Mouse (Mus musculus) midbrain, embryonic 11.5 days (tissue): ENCODE measurements at regions not wholly inside any gene's neighbourhood (a gene's known extent, or its start where the extent isn't known, plus 50 kb on each side); places are given as distances from the start of the nearest gene placed in this dataset.

ENCODE experiments used
- ATAC-seq: fragments of 200-750 bp; cut with Nextera tagmentation; 2 replicates; pipeline ENCODE4 v1.8.0; 2017; ENCODE audit warnings: moderate TSS enrichment, moderate library complexity; ENCODE audit not compliant: low FRiP score
- DNase-seq: peaks from one replicate; pipeline ENCODE4 v3.0.0; 2015; ENCODE audit warnings: low spot score; ENCODE audit errors: missing footprints
- H3K27ac ChIP-seq: fragments of 300-500 bp; sonication (generic); 2 replicates; pipeline ENCODE4 v1.5.1; 2014; ENCODE audit warnings: low read depth, low read length
- H3K27me3 ChIP-seq: fragments of 300-500 bp; sonication (generic); 2 replicates; pipeline ENCODE4 v1.6.1; 2014; ENCODE audit warnings: mild to moderate bottlenecking, low read length, moderate library complexity, mixed read lengths; ENCODE audit not compliant: control insufficient read depth, insufficient read depth
- H3K36me3 ChIP-seq: fragments of 300-500 bp; sonication (generic); 2 replicates; pipeline ENCODE4 v1.6.1; 2014; ENCODE audit warnings: mild to moderate bottlenecking, low read length, moderate library complexity, mixed read lengths; ENCODE audit not compliant: control insufficient read depth, insufficient read depth
- H3K4me1 ChIP-seq: fragments of 300-500 bp; sonication (generic); 2 replicates; pipeline ENCODE4 v1.6.1; 2014; ENCODE audit warnings: low read length; ENCODE audit not compliant: control insufficient read depth, insufficient read depth
- H3K4me2 ChIP-seq: fragments of 300-500 bp; sonication (generic); 2 replicates; pipeline ENCODE4 v1.6.1; 2014; ENCODE audit warnings: mild to moderate bottlenecking, moderate library complexity
- H3K4me3 ChIP-seq: fragments of 300-500 bp; sonication (generic); 2 replicates; pipeline ENCODE4 v1.5.1; 2014; ENCODE audit warnings: low read depth, low read length
- H3K9ac ChIP-seq: fragments of 300-500 bp; sonication (generic); 2 replicates; pipeline ENCODE4 v1.6.1; 2014; ENCODE audit warnings: low read length
- H3K9me3 ChIP-seq: fragments of 300-500 bp; sonication (generic); 2 replicates; pipeline ENCODE4 v1.6.1; 2016; ENCODE audit warnings: low read length; ENCODE audit not compliant: control insufficient read depth
- WGBS: fragments of 180-500 bp; shearing (Covaris S2); extraction: QIAGEN DNeasy Blood & Tissue Kit; methylation state at CpG from one replicate; pipeline ENCODE4 v1.1.7; 2014; 5-methylcytosine and 5-hydroxymethylcytosine counted together

DNA sequence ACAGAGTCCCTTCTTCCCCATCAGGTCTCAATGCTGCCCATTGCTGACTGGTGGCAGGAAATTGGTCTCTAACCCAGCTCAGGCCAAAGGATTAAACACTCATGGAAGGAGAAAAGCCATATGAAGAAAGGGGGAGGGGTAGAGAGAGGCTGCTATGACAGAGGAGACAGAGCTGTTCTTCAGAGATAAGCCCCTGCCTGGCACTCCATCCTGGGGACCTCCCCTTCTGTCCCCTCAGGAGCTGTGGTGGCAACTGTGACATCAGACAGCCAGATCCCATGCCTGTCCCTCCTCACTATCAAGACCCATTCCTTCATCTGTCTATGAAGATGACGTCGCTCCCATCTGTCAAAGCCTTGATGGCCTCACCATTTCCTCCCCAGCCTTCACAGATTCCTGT lies 126.6 kb upstream of the Csf3r start:
- no peak overlapping the region for H3K4me2 ChIP-seq
- H3K27ac ChIP-seq: no peak overlapping the region
- H3K4me1 ChIP-seq: 0 out of 2 replicates have a peak, but pooled peaks cover 2% of the 10 kb centered on the region
- peak; percentile 50; the same call in 1 of the 2 replicates for ATAC-seq
- H3K27me3 ChIP-seq: no peaks in the 10 kb centered on the region
- H3K9ac ChIP-seq: no peak overlapping the region
- no peak overlapping the region for H3K4me3 ChIP-seq
- DNase-seq: peak; percentile 60
- H3K9me3 ChIP-seq: no peaks in the 10 kb centered on the region
- no peaks in the 10 kb centered on the region for H3K36me3 ChIP-seq
- 96% methylated on average over 2 of the region's 2 CpGs for WGBS

DNA sequence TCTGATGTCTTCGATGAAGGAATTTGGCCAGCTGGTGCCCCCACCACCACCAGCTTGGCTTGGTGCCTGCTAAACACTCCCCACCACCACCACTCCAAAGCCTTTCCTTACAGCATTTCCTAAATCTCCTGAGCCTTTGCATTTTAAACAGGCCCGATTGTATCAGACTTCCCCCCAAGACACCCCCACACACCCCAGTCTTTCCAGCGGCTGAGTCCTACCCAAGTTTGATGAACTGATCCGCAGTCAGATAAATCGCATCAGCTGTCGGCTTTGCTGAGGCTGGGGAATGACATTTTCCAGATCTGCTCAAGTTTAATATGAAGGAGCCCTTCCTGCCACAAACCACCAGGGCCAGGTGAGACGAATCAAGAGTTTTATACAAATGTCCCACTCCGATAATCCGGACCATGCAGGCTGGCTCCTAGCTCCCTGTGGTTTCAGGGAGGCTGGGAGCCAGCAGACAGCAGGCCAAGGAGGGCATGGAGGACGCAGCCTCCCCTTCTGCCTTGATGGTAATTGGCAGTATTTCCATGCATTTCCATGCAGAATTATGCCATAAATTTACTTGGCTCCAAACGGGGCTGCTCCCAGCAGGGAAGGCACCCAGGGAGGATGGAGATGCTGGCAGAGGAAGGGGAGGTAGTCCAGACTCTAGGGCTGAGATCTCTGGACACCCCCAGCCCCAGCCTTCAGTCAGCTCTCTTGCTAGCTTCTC lies 125.6 kb upstream of the Csf3r start:
- 69% methylated on average over 11 of the region's 11 CpGs for WGBS
- no peak overlapping the region for H3K27ac ChIP-seq

DNA sequence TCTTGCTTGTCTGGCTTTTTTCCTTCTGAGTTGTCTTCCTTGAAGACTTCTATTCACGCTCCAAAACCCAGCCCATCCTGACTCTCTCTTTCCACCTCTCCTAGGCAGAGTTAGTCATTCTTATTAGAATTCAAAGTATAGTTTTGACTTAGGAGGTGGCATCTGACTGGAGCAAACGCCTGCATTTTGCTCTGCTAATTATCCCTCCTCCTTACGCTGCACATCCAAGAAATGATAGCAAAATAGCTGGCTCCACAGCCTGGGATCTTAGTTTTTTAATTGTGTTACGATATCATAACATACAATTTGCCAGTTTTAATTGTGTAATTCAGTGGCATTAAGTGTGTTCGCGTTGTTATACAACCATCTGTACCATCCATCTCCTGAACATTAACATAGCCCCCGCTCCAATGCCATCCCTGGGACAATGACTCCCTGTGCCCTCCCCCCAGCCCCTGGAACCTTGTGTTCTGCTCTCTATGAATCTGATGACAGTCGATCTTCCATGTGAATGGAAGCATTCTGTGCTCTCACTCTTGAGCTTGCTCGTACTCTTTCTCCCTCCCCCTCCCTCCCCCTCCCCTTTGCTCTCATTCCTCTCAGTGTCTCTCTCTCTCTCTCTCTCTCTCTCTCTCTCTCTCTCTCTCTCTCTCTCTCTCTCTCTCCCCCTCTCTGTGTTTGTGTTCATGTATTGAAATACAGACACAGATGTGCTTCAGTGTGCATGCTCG lies 122.6 kb upstream of the Csf3r start:
- Histone ChIP-seq H3K36me3 (no peaks in the 10 kb centered on the region), H3K4me2 (no peak overlapping the region), H3K27ac (no peak overlapping the region), H3K9me3 (no peaks in the 10 kb centered on the region), H3K9ac (no peak overlapping the region), H3K27me3 (no peaks in the 10 kb centered on the region), H3K4me3 (no peak overlapping the region), H3K4me1 (0 out of 2 replicates have a peak, but pooled peaks cover 2% of the 10 kb centered on the region)
- DNase-seq (peak; percentile 84), ATAC-seq (no peak)
- 73% methylated on average over 10 of the region's 10 CpGs for WGBS

More for the DNA sequence above, 125.6 kb upstream of the Csf3r start:
- Histone ChIP-seq H3K9ac (no peak overlapping the region), H3K4me2 (no peak overlapping the region), H3K27me3 (no peaks in the 10 kb centered on the region), H3K4me3 (no peak overlapping the region), H3K9me3 (no peaks in the 10 kb centered on the region), H3K36me3 (no peaks in the 10 kb centered on the region), H3K4me1 (0 out of 2 replicates have a peak, but pooled peaks cover 2% of the 10 kb centered on the region)
- ATAC-seq (no peak), DNase-seq (peak; percentile 81)

DNA sequence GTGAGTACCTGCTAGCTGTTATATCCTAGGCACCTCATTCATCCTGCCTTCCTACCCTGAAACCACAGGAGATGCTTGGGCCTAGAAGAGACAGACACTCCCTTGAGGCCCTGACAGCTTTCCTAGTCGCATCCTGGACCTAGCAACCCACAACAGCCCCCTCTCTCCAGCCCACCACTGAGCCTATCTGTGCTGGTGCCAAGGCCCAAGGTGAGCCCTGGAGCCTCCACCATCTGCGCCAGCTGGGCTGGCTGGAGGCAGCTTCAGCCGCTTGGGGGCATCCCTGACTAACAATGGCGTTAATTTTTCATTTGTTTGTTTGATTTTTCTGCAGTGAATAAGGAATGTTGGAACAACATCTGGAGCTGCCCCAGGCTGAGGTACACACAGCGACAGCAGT lies 118.1 kb upstream of the Csf3r start:
- Histone ChIP-seq H3K27ac (no peak overlapping the region), H3K4me2 (no peak overlapping the region), H3K4me3 (no peak overlapping the region), H3K4me1 (peaks cover under 1% of the 10 kb centered on the region; the same call in 1 of the 2 replicates), H3K9ac (no peak overlapping the region), H3K9me3 (no peaks in the 10 kb centered on the region), H3K27me3 (no peaks in the 10 kb centered on the region), H3K36me3 (no peaks in the 10 kb centered on the region)
- 82% methylated on average over 5 of the region's 5 CpGs for WGBS
- DNase-seq (peak; percentile 17), ATAC-seq (no peak)

DNA sequence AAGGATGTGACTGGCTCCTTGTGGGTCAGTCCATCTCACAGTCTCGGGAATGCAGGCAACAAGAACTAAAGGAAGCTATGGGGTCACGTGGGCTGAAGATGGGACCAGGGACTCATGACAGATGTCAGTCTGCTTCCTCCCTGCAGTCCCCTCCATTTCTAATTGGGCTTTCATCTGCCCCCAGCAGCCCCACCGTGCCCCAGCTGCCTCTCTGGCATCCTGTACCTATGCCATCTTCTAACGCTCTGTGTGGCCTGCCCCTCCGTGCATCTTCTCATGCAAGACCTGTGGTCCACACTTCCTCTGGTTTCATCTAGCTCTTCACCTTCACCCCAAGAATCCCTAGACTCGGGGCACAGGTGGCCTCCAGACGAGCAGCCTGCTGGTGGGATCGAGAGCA lies 115.4 kb upstream of the Csf3r start:
- Histone ChIP-seq H3K9ac (no peak overlapping the region), H3K36me3 (no peaks in the 10 kb centered on the region), H3K4me2 (no peak overlapping the region), H3K27ac (no peak overlapping the region), H3K4me3 (no peak overlapping the region), H3K27me3 (peaks cover 2% of the 10 kb centered on the region; the same call in 1 of the 2 replicates), H3K4me1 (peaks cover 5% of the 10 kb centered on the region; the same call in 1 of the 2 replicates), H3K9me3 (no peaks in the 10 kb centered on the region)
- DNase-seq (no peak), ATAC-seq (no peak)
- 87% methylated on average over 8 of the region's 8 CpGs for WGBS

DNA sequence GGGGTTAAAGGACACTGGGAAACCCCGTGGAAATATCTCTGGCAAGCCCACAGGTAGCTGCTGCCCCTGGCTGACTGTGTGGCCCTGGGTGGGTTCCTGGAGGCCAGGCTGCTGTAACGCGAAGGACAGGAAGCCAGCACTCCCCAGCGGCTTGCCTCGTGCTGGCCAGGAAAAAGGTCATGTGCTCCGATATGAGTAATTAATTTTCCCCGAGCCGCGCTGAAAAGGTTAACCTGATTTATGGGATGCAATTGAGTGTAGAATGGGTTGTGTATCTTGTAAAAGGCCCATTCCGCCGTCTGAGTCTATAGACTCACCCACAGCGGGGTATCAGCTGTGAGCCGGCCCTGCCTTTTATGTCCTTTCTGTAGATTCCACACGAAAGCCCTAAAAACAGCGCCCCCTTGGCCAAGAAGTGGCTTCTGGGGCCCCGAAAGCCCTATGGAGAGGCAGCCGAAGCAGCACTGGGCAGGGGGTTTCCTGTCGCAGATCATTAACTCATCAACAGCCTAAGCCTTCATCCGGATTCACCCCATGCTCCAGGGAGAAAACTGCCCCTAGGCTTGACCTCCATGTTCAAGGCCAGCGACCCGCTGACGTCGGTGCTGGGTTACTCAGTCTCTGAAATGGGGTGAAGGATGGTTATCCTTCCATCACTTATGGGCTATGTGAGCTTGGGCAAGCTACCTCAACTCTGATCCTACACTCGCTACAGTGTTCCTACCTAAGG lies 112.6 kb upstream of the Csf3r start:
- ATAC-seq (no peak), DNase-seq (no peak)
- Histone ChIP-seq H3K9me3 (no peaks in the 10 kb centered on the region), H3K4me2 (no peak overlapping the region), H3K4me1 (peaks cover 5% of the 10 kb centered on the region; the same call in 1 of the 2 replicates), H3K4me3 (no peak overlapping the region), H3K27ac (no peak overlapping the region), H3K36me3 (no peaks in the 10 kb centered on the region), H3K27me3 (peaks cover 2% of the 10 kb centered on the region; the same call in 1 of the 2 replicates), H3K9ac (no peak overlapping the region)
- 17% methylated on average over 24 of the region's 24 CpGs for WGBS

DNA sequence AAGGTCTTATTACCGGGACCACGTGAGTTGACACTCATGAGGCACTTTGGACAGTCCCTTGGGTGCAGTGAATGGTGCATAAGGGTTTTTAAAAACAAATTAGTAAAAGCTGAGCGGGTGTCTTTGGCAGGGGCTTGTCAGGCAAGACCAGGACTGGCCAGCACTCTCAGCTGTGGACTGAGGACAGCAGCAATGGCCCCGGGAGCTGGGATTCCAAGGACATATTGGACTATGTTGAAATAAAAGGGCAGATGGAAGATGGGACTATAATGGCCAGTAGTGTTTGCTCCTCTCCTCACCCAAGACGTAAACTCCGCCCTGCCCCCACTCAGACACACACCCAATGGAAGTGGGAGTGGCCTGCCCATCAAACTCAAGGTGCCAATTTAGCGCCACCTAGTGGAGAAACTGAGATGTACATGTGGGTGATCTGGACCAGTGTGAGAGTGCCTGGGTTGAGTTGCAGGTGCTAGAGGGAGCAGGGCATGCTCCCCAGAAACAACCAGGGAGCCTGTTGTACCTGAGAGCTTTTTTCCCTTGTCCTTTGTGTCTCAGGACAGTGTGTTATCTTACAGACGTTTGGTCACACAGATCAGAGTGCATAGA lies 111.8 kb upstream of the Csf3r start:
- Histone ChIP-seq H3K27me3 (peaks cover 2% of the 10 kb centered on the region; the same call in 1 of the 2 replicates), H3K4me3 (no peak overlapping the region), H3K27ac (no peak overlapping the region), H3K9ac (no peak overlapping the region), H3K4me1 (peaks cover 11% of the 10 kb centered on the region; the same call in 1 of the 2 replicates), H3K9me3 (no peaks in the 10 kb centered on the region), H3K4me2 (no peak overlapping the region), H3K36me3 (no peaks in the 10 kb centered on the region)
- peak; percentile 38; the same call in 1 of the 2 replicates for ATAC-seq
- 22% methylated on average over 8 of the region's 8 CpGs for WGBS
- DNase-seq: peak; percentile 98

DNA sequence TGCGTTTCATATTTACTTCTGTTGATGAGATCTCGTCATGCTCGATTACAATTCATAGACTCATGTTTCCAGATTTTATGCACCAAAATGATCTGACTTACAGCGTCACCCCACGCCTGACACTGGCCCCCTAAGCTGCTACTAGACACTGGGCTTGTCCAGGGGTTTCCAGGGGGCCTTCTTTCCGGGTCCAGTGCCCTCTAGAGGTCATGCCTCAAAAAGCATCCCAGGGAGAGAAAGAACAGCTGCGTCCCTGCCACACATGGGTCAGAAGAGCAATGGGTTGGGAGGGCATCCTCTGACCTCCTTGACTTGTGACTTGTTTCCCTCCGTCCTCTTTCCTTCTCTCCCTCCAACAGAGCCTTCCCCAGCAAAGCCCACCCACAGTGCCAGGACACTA lies 109.2 kb upstream of the Csf3r start:
- ATAC-seq (no peak), DNase-seq (peak; percentile 92)
- Histone ChIP-seq H3K4me1 (peaks cover 11% of the 10 kb centered on the region; the same call in 1 of the 2 replicates), H3K9me3 (no peaks in the 10 kb centered on the region), H3K36me3 (no peaks in the 10 kb centered on the region), H3K27me3 (peaks cover 2% of the 10 kb centered on the region), H3K4me3 (no peak overlapping the region), H3K27ac (no peak overlapping the region), H3K4me2 (no peak overlapping the region), H3K9ac (no peak overlapping the region)
- 38% methylated on average over 8 of the region's 8 CpGs for WGBS
